Mouse (Mus musculus) heart, adult 2 months (tissue): Measurements from ENCODE around the gene Guca2b. TPM values are rescaled to one million over a fixed set of nuclear protein-coding genes. Genes with fewer than 3 reads are reported as not detected.

ENCODE experiments used
- DNase-seq, 2 experiments: peaks; one replicate each; pipeline ENCODE4 v3.0.0; 2021
- H3K27ac ChIP-seq: fragments of 200-600 bp; 2 replicates; pipeline ENCODE4 v1.8.1; 2022
- H3K27me3 ChIP-seq: fragments of 200-500 bp; 2 replicates; pipeline ENCODE4 v1.6.1; 2012; ENCODE audit warnings: mild to moderate bottlenecking, low read length, inconsistent platforms, mixed read lengths; ENCODE audit not compliant: control insufficient read depth, insufficient read depth
- H3K36me3 ChIP-seq: fragments of 200-500 bp; 2 replicates; pipeline ENCODE4 v1.6.1; 2012; ENCODE audit warnings: low read length, inconsistent platforms; ENCODE audit not compliant: control insufficient read depth, insufficient read depth
- H3K4me1 ChIP-seq: fragments of 200-500 bp; 2 replicates; pipeline ENCODE4 v1.6.1; 2011; ENCODE audit warnings: low read length; ENCODE audit not compliant: control insufficient read depth, insufficient read depth
- H3K4me3 ChIP-seq: fragments of 200-600 bp; 2 replicates; pipeline ENCODE4 v1.8.1; 2022
- H3K79me2 ChIP-seq: fragments of 200-500 bp; replicated peaks from 2 replicates; pipeline ENCODE4 v1.6.1; 2012; ENCODE audit warnings: mild to moderate bottlenecking, inconsistent platforms, low read length, moderate library complexity, mixed read lengths; ENCODE audit not compliant: control insufficient read depth, insufficient read depth
- H3K9ac ChIP-seq: fragments of 200-500 bp; 2 replicates; pipeline ENCODE4 v1.6.1; 2012; ENCODE audit warnings: low read depth, mild to moderate bottlenecking, control low read depth, inconsistent platforms, low read length, mixed read lengths
- CTCF ChIP-seq: fragments of 200-600 bp; IDR thresholded peaks from 2 replicates; pipeline ENCODE4 v1.8.1; 2022; ENCODE audit warnings: antibody characterized with exemption, mild to moderate bottlenecking, moderate library complexity
- EP300 ChIP-seq: fragments of 200-500 bp; IDR thresholded peaks from 2 replicates; pipeline ENCODE4 v1.6.1; 2011; ENCODE audit warnings: low read depth, low read length, control low read depth; ENCODE audit not compliant: insufficient read depth
- POLR2A ChIP-seq: fragments of 200-500 bp; IDR thresholded peaks from 2 replicates; pipeline ENCODE4 v1.6.1; 2011; ENCODE audit warnings: mild to moderate bottlenecking, low read depth, low read length, control low read depth; ENCODE audit not compliant: insufficient read depth
- WGBS: fragments of 180-500 bp; shearing (Covaris S2); methylation state at CpG from one replicate; pipeline ENCODE4 v1.1.7; 2018; 5-methylcytosine and 5-hydroxymethylcytosine counted together
- intact Hi-C: fragments of 180-260 bp; cut with DNase I; formaldehyde crosslinking; loops from one replicate; pipeline ENCODE4 v1.15.1; 2025
- polyA plus RNA-seq: library from polyadenylated mRNA; depleted of rRNA; stranded (reverse); fragments of >200 nt; gene quantifications from 2 replicates; pipeline ENCODE4 v1.2.3, GENCODE M21; 2012
- total RNA-seq, 2 experiments: library from RNA; stranded (reverse); gene quantifications; 2 replicates each; pipeline ENCODE4 v1.2.3; 2021

Gene Guca2b
- total and polyA plus RNA-seq, 3 experiments: 0.35 to 0.68 (median 0.44) TPM

DNA sequence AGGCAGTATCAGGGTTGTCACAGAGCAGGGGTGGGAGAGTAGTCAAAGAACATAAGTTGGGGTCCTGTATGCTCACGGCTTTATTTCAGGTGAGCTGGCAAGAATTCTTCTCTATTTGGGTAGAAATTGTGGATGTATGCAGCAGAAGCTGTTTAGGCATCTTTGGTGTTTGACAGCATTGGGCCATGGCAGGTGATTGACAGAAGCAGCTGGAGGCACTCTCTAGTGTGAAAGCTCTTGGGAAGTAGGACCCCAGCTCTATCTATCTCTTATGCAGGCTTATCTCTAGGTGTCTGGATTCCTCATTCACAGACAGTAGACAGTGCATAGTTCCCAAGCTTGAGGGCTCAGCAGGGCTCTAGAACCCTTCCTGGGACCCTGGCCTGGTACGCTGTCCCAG, 27.0 kb upstream of the Guca2b start:
- no peaks in the 10 kb centered on the region for H3K27me3 ChIP-seq
- no peaks in the 10 kb centered on the region for H3K36me3 ChIP-seq
- H3K4me3 ChIP-seq: no peak overlapping the region
- H3K4me1 ChIP-seq: no peaks in the 10 kb centered on the region
- H3K79me2 ChIP-seq: no peaks in the 10 kb centered on the region
- WGBS: 84% methylated on average over 2 of the region's 2 CpGs
- no peak for DNase-seq
- H3K27ac ChIP-seq: no peak overlapping the region
- TF ChIP-seq POLR2A (no peak), EP300 (no peak), CTCF (no peak)
- no peak overlapping the region for H3K9ac ChIP-seq
- intact Hi-C loops: no loop called here

GRCm38 (mm10) chr4:119682596-119682995, 23.8 kb upstream of the Guca2b start:
- no peaks in the 10 kb centered on the region for H3K79me2 ChIP-seq
- no peak overlapping the region for H3K4me3 ChIP-seq
- WGBS: 69% methylated on average over 5 of the region's 5 CpGs
- no peaks in the 10 kb centered on the region for H3K27me3 ChIP-seq
- no peaks in the 10 kb centered on the region for H3K4me1 ChIP-seq
- no peaks in the 10 kb centered on the region for H3K36me3 ChIP-seq
- no peak for DNase-seq
- intact Hi-C loops: no loop called here
- H3K27ac ChIP-seq: no peak overlapping the region
- H3K9ac ChIP-seq: no peak overlapping the region
- TF ChIP-seq CTCF (no peak), EP300 (no peak), POLR2A (no peak)

- no peaks in the 10 kb centered on the region for H3K4me1 ChIP-seq
- H3K27ac ChIP-seq: no peak overlapping the region
- WGBS: 29% methylated on average over 5 of the region's 5 CpGs
- no peak for DNase-seq
- no peaks in the 10 kb centered on the region for H3K36me3 ChIP-seq
- H3K79me2 ChIP-seq: no peaks in the 10 kb centered on the region
- H3K4me3 ChIP-seq: no peak overlapping the region
- no peak overlapping the region for H3K9ac ChIP-seq
- TF ChIP-seq EP300 (no peak), CTCF (peak; percentile 34)
- intact Hi-C loops: no loop called here
- no peaks in the 10 kb centered on the region for H3K27me3 ChIP-seq
Measured at GRCm38 (mm10) chr4:119672685-119673084, 13.9 kb upstream of the Guca2b start.

GRCm38 (mm10) chr4:119671164-119671563, 12.4 kb upstream of the Guca2b start:
- no peaks in the 10 kb centered on the region for H3K79me2 ChIP-seq
- no peak overlapping the region for H3K27ac ChIP-seq
- DNase-seq: no peak
- intact Hi-C loops: no loop called here
- 73% methylated on average over 9 of the region's 9 CpGs for WGBS
- no peak for TF ChIP-seq EP300
- no peak for TF ChIP-seq POLR2A
- no peak for TF ChIP-seq CTCF
- no peaks in the 10 kb centered on the region for H3K4me1 ChIP-seq
- no peak overlapping the region for H3K9ac ChIP-seq
- H3K4me3 ChIP-seq: no peak overlapping the region
- H3K36me3 ChIP-seq: no peaks in the 10 kb centered on the region
- no peaks in the 10 kb centered on the region for H3K27me3 ChIP-seq

- no peaks in the 10 kb centered on the region for H3K79me2 ChIP-seq
- WGBS: 84% methylated on average over 6 of the region's 6 CpGs
- DNase-seq: no peak
- no peak overlapping the region for H3K27ac ChIP-seq
- H3K36me3 ChIP-seq: no peaks in the 10 kb centered on the region
- no peak for TF ChIP-seq EP300
- no peak for TF ChIP-seq CTCF
- TF ChIP-seq POLR2A: no peak
- H3K4me1 ChIP-seq: no peaks in the 10 kb centered on the region; the same call in 1 of the 2 replicates
- no peak overlapping the region for H3K9ac ChIP-seq
- intact Hi-C loops: no loop called here
- no peaks in the 10 kb centered on the region for H3K27me3 ChIP-seq
- no peak overlapping the region for H3K4me3 ChIP-seq
Measured at GRCm38 (mm10) chr4:119670736-119671135, 12.0 kb upstream of the Guca2b start.

DNA sequence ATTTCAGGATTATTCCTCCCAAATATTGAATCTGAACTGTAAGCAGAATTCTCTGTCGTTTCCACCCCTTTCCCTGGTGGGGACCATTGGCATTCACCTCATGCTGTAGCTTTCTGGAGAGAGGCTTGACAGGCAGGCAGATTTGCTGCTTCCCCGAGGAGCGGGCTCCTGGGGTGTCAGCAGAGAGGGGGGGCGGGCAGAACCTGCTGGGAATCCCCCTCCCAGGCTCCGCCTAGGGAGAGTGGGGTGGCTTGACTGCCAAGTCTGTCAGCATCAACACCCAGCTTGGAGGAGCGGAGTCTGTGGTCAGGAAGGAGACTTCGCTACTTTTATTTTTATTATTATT, 11.4 kb upstream of the Guca2b start:
- H3K36me3 ChIP-seq: no peaks in the 10 kb centered on the region
- no peaks in the 10 kb centered on the region for H3K79me2 ChIP-seq
- no peaks in the 10 kb centered on the region; the same call in 1 of the 2 replicates for H3K4me1 ChIP-seq
- no peaks in the 10 kb centered on the region for H3K27me3 ChIP-seq
- no peak overlapping the region for H3K4me3 ChIP-seq
- no peak for TF ChIP-seq CTCF
- TF ChIP-seq POLR2A: no peak
- TF ChIP-seq EP300: no peak
- 66% methylated on average over 7 of the region's 7 CpGs for WGBS
- no peak overlapping the region for H3K27ac ChIP-seq
- H3K9ac ChIP-seq: no peak overlapping the region
- intact Hi-C loops: no loop called here
- DNase-seq: no peak
